22 mouse cellular contexts compared by ENCODE assay signal in genomic region chr10:20164810-20165209, GRCm38 (mm10). TPM values are rescaled to one million over a fixed set of nuclear protein-coding genes. Genes with fewer than 3 reads are reported as not detected.
DNase-seq lines count a peak whose midpoint lies in the region; ATAC-seq and TF ChIP-seq lines count a peak whose summit lies in the region.
"Had no signal": no experiment of that assay in that cellular context is flagged by ENCODE, and none has a peak within 500 bp of the region (broad histone marks: within the 10 kb centered on the region; RNA-seq: fewer than 3 reads in every experiment).

No protein-coding gene starts in this region.

- DNase-seq in liver, adult 2 months (ENCODE audit: extremely low read depth, low read depth, low spot score), result peak; percentile 81
- no peak for DNase-seq in liver
- no peak for DNase-seq in lung, postnatal 0 days (ENCODE audit: low spot score)
- no peak for DNase-seq in lung, postnatal 14 days
- no peak for DNase-seq in gastrocnemius, adult 8-10 months (ENCODE audit: low spot score in 2 of 2)
- DNase-seq in right cerebral cortex, postnatal 4 days, result no peak
- DNase-seq: adrenal gland, adult 2 months; adrenal gland, postnatal 10 days; adrenal gland, postnatal 25 days; cerebellum, adult 11 months; cerebellum, adult 18-20 months; cerebellum, adult 9-10 months; cerebellum, postnatal 10 days; cerebellum, postnatal 25 days had no signal

- H3K27me3 ChIP-seq in liver, adult 2 months (ENCODE audit: control insufficient read depth, insufficient read depth, low read length), result no peaks in the 10 kb centered on the region
- H3K27me3 ChIP-seq in lung, postnatal 0 days (replicated peaks; ENCODE audit: insufficient read depth, low read length), result no peaks in the 10 kb centered on the region
- no peaks in the 10 kb centered on the region for H3K27me3 ChIP-seq in small intestine, adult 2 months (ENCODE audit: control insufficient read depth, insufficient read depth, low read length)
- H3K27me3 ChIP-seq: embryonic facial prominence, embryonic 12.5 days had no signal

- no peak for TF ChIP-seq CTCF in liver, adult 2 months (IDR thresholded peaks at IDR 0.05; ENCODE audit: low read depth, low read length)
- TF ChIP-seq CTCF in lung, postnatal 0 days (IDR thresholded peaks at IDR 0.05), result no peak
- no peak for TF ChIP-seq CTCF in small intestine, adult 2 months (IDR thresholded peaks at IDR 0.05; ENCODE audit: extremely low read depth, insufficient read length, insufficient replicate concordance, low read depth, low read length)

- H3K4me2 ChIP-seq in lung, postnatal 0 days (replicated peaks; ENCODE audit: low read depth, low read length), result no peak overlapping the region
- H3K4me2 ChIP-seq: embryonic facial prominence, embryonic 12.5 days; forebrain, embryonic 12.5 days had no signal

- no peak for TF ChIP-seq POLR2A in liver, adult 2 months (IDR thresholded peaks at IDR 0.05; ENCODE audit: extremely low read depth, insufficient read depth, low read length)
- TF ChIP-seq POLR2A in small intestine, adult 2 months (IDR thresholded peaks at IDR 0.05; ENCODE audit: low read depth, low read length), result no peak

- H3K79me2 ChIP-seq in liver, adult 2 months (ENCODE audit: control insufficient read depth, insufficient read depth, low read length), result peaks cover 23% of the 10 kb centered on the region; the same call in 1 of the 2 replicates

- no peaks in the 10 kb centered on the region for H3K9me3 ChIP-seq in lung, postnatal 0 days (ENCODE audit: low read length)
- H3K9me3 ChIP-seq: embryonic facial prominence, embryonic 10.5 days; embryonic facial prominence, embryonic 12.5 days; forebrain, embryonic 10.5 days; forebrain, embryonic 12.5 days had no signal

- no peak overlapping the region for H3K4me3 ChIP-seq in liver, adult 2 months (ENCODE audit: insufficient read depth, low read depth, low read length)
- no peak overlapping the region for H3K4me3 ChIP-seq in lung, postnatal 0 days (ENCODE audit: low read depth, low read length)
- H3K4me3 ChIP-seq in small intestine, adult 2 months (ENCODE audit: low read depth, low read length), result no peak overlapping the region
- H3K4me3 ChIP-seq: embryonic facial prominence, embryonic 10.5 days; embryonic facial prominence, embryonic 12.5 days; forebrain, embryonic 10.5 days; forebrain, embryonic 12.5 days had no signal

- no peak for TF ChIP-seq EP300 in lung, postnatal 0 days (IDR thresholded peaks at IDR 0.05)

- H3K9ac ChIP-seq in liver, adult 2 months (ENCODE audit: low read depth, low read length), result no peak overlapping the region
- no peak overlapping the region for H3K9ac ChIP-seq in lung, postnatal 0 days (replicated peaks; ENCODE audit: low read depth)
- H3K9ac ChIP-seq: embryonic facial prominence, embryonic 12.5 days; forebrain, embryonic 12.5 days had no signal

- peaks cover 47% of the 10 kb centered on the region for H3K4me1 ChIP-seq in liver, adult 2 months (ENCODE audit: control insufficient read depth, insufficient read depth, low read length)
- H3K4me1 ChIP-seq in lung, postnatal 0 days (ENCODE audit: insufficient read depth, low read depth, low read length), result no peaks in the 10 kb centered on the region
- H3K4me1 ChIP-seq in small intestine, adult 2 months (ENCODE audit: control insufficient read depth, insufficient read depth, insufficient read length, low read length), result peaks cover 48% of the 10 kb centered on the region
- H3K4me1 ChIP-seq: embryonic facial prominence, embryonic 10.5 days; embryonic facial prominence, embryonic 12.5 days; forebrain, embryonic 12.5 days had no signal

- 49% methylated on average over 5 of the region's 5 CpGs for WGBS in liver, adult 2 months
- WGBS in lung, postnatal 0 days, result 65% methylated on average over 5 of the region's 5 CpGs
- 53% methylated on average over 5 of the region's 5 CpGs for WGBS in small intestine, adult 2 months

- peak overlapping the region; percentile 61 for H3K27ac ChIP-seq in liver, adult 2 months (replicated peaks; ENCODE audit: insufficient read depth, low read depth, low read length)
- H3K27ac ChIP-seq in lung, postnatal 0 days (ENCODE audit: low read length), result no peak overlapping the region
- H3K27ac ChIP-seq in small intestine, adult 2 months (ENCODE audit: insufficient read depth, low read depth, low read length), result peak overlapping the region; percentile 76
- H3K27ac ChIP-seq: embryonic facial prominence, embryonic 10.5 days; embryonic facial prominence, embryonic 12.5 days; forebrain, embryonic 10.5 days; forebrain, embryonic 12.5 days had no signal

- 0 out of 2 replicates have a peak, but pooled peaks have one; percentile 19 for ATAC-seq in lung, postnatal 0 days
- peak; percentile 36 for ATAC-seq in granulocyte monocyte progenitor cell, adult 5-6 weeks (replicated peaks; ENCODE audit: poor library complexity, severe bottlenecking)
- ATAC-seq: forebrain, embryonic 14.5 days; forebrain, embryonic 16.5 days had no signal

- no peaks in the 10 kb centered on the region for H3K36me3 ChIP-seq in liver, adult 2 months (ENCODE audit: control insufficient read depth, insufficient read depth, low read length)
- H3K36me3 ChIP-seq in lung, postnatal 0 days (ENCODE audit: insufficient read depth, low read length), result no peaks in the 10 kb centered on the region
- no peaks in the 10 kb centered on the region for H3K36me3 ChIP-seq in small intestine, adult 2 months (ENCODE audit: control insufficient read depth, insufficient read depth, low read length)
- H3K36me3 ChIP-seq: embryonic facial prominence, embryonic 10.5 days; embryonic facial prominence, embryonic 12.5 days; forebrain, embryonic 10.5 days; forebrain, embryonic 12.5 days had no signal

RNA-seq across cellular contexts. Expression of gene Map7, which starts 16.5 kb away (rescaled TPM):
- total RNA-seq in liver, adult 2 months (2014; rRNA removed), result 13.7 and 15.6 TPM in 2 replicates
- polyA plus RNA-seq in liver, adult 2 months (2012; rRNA removed), result 9.5 and 11.1 TPM in 2 replicates
- polyA plus RNA-seq in lung, postnatal 0 days (2015; fragmentation: Nextera tagmentation; extraction: Ambion mirVana), result 12.9 and 14.4 TPM in 2 replicates
- total RNA-seq in granulocyte monocyte progenitor cell, adult 5-6 weeks (2014; fragmentation: Nextera tagmentation), result 19.0 and 22.6 TPM in 2 replicates
- 18.3 and 22.4 TPM in 2 replicates for total RNA-seq in granulocyte monocyte progenitor cell, adult 5-6 weeks (2017)
- 25.4 and 40.8 TPM in 2 replicates for polyA plus RNA-seq in small intestine, adult 2 months (2012; rRNA removed)
- 1 to 10 TPM; 3.0 to 6.3 (median 4.5) TPM for total RNA-seq in gastrocnemius, adult 8-10 months (2022)
